Mouse (Mus musculus) olfactory bulb, adult 2 months (tissue): ENCODE results near the gene Rfk.

Source experiments
- CTCF ChIP-seq: fragments of 200-500 bp; IDR thresholded peaks from 2 replicates; pipeline ENCODE4 v1.5.1; 2012; ENCODE audit warnings: low read depth, mild to moderate bottlenecking, low read length, moderate library complexity; ENCODE audit not compliant: insufficient read depth
- POLR2A ChIP-seq: fragments of 200-500 bp; IDR thresholded peaks from 2 replicates; pipeline ENCODE4 v1.6.1; 2012; ENCODE audit warnings: mild to moderate bottlenecking, low read depth, low read length, moderate library complexity; ENCODE audit not compliant: insufficient read depth

GRCm38 (mm10) chr19:17409351-17409750 lies 15.5 kb downstream of the Rfk start:
- TF ChIP-seq CTCF (no peak), POLR2A (no peak)
